Mouse (Mus musculus): Measurements from ENCODE around the gene Sprtn.

Gene Sprtn

GRCm38 (mm10) chr8:124905482-124905881, 7.8 kb downstream of the Sprtn start:
- DNase-seq: no peak

- no peak for DNase-seq
These were observed 12.2 kb downstream of the Sprtn start for GRCm38 (mm10) chr8:124909936-124910335.

DNA sequence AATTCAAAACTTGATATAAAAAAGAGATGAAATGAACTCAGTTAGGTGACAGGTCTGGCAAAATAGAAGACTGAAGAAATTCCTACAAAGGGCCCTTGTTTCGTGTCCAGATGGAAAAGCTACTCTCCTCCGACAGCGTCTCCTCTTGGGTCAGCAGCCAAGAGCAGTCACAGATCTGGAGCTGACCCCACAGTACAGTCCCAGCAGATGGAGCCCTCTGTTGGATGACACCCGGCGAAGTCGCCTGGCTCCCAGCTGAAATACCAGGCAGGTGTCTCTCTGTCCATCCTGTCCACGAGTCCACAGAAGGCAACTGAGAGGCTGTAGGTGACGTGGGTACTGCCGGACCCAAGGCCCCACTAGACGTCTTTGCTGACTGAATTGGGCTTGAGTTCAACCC, 12.7 kb downstream of the Sprtn start:
- no peak for DNase-seq

DNA sequence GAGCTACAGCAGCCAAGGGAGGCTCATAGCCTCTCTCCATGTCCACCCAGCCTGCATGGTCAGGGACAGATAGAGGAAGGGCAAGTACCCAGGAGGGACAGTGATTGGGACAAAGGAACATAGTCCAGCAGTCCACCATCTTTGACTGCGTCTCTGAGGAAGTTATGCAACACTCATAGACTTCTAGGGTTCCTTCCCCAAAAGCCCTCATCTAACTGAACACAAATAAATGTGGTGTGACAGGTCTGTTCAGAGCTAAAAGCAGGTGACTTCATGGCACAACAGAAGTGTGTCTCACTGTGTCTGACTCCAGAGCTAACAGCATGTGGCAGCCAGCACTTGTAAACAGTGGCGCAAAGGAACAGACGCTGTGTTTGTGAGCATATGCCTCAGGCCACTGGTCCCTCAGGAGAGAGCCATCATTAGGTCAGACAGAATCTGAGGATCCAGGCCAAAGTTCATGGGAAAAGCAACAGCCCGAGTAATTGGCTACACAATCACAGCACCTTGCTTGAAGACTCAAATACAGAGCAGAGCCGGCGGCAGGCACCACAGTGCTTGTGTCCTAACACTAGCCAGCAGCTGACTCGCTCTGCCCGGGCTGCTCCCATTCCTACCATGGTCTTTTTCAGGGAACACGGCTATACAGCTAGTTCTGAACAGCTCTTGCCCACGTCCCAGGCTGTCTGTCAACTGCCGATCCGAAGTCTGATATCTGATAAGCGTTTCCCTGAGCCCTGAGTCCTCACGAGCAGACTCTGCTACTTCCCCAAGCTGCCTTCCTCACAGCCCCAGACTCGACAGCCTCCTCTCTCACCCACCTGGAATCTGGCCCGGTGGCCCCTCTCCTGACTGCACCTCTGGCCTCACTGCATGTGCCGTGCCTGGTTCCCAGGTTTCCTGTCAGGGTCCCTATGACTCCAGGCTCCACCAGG, 14.5 kb downstream of the Sprtn start:
- DNase-seq: no peak

GRCm38 (mm10) chr8:124914061-124914460, 16.4 kb downstream of the Sprtn start:
- no peak for DNase-seq

GRCm38 (mm10) chr8:124917741-124918484, 20.2 kb downstream of the Sprtn start:
- DNase-seq: no peak

DNA sequence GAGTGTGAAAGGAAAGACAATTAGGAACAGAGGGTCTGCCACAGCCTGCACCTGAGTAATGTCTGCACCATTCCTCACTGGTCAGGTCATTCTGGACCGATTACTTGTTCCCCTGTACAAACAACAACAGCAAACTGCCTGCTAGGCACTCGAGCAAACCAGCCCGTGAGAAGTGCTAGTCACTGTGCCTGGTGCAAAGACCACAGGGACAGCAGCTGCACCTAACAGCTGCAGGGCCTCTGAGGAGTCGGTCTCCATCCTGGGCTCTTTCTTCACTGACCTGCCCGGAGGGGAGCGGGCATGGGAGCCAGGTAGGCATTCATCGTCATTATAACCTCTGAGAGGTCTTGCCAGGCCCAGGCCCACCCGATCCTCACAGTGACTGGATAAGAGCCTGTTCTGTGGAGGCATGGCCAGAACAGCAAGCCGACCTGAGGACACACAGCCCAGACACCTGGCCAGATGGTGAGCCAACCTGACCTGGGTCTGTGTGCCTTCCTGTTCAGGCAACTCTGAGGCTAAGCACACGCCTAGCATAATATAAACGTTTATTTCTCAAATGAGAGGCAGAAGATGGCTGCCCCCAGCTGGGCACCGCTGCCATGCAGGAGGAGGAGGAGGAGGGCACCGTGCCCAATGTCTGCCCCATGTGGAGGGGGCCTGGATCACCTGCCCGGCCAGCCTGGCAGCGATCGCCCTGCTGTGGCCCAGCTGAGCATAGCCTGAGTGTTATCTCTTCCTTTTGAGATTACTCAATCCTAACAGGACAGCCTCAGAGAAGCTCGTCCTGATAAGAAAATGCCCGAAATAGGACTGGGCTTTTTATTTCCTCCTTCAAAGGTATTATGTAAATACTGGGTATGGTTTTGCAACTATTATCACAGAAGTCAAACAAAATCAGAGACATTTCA, 23.9 kb downstream of the Sprtn start:
- DNase-seq: no peak

GRCm38 (mm10) chr8:124922490-124923089, 24.9 kb downstream of the Sprtn start:
- DNase-seq: no peak

- DNase-seq: no peak
These were observed 26.4 kb downstream of the Sprtn start for GRCm38 (mm10) chr8:124923971-124924652.

DNA sequence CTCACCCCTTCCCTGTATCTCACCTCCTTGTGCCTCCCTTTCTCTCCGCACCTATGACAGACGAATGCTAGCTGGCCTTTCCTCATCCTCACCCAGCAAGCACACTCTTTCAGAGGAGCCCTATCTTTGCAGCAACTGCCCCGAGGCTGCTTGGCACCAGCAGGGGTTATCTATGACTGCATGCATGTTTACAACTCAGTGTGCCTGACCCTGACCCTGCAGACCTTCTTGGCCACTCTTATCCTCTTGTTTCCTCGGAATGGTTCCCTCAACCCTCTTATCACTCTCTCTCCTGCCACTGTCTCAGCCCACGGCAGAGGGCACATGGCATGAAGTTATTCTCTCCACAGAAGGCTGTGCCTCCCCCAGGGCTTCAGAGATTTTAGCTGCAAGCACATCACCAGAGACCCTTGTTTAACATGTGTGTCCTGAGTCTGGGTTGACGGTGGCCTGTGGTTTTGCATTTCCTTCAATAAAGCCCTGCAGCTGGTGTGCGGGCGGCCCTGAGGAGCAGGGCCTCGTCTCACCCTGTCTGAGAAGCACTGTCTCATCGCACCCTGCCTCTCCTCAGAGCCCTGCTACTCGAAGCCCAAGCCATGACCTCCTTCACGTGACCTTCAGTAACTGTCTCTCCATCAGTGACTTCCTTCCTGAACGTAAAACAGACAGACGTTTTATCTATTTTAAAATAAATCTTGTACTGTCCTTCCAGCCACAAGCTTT, 28.0 kb downstream of the Sprtn start:
- DNase-seq: no peak

DNA sequence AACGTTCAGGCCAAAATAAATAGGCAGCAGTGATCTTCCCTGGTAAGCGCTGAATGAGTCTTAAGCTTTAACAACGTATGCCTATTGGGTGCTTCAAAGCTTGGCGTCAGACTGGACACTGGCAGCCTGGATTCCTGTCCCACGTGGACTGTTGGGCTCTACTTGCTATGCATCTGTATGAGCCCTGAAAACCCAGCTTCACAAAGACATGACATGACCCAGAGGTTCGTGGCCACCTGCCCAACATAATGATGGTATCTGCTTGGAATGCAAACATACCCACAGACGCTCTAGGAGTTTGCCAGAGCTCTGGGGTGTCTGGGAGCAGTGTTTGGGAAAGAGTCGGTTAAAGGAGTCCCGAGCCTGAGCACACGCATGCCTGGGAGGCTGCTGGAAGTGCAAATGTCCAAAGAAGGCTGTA, 28.7 kb downstream of the Sprtn start:
- DNase-seq: no peak

DNA sequence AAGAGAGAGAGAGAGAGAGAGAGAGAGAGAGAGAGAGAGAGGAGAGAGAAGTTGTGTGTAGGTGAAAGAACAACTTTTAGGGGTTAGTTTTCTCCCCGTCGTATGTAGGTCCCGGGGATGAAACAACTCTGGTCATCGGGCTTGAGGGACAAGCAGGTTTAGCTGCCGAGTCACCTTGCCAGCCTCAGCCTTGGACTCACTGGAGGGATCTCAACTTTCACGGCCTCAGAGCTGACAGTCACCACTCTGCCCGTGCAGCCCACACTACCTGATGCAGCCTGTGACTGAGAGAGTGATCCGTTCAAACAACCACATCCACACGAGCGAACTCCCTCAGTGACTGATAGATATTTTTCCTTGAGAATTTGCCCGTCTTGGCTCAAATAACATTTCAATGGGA, 31.3 kb downstream of the Sprtn start:
- DNase-seq: no peak

- no peak for DNase-seq
These were observed 32.4 kb downstream of the Sprtn start for GRCm38 (mm10) chr8:124930086-124930485.

GRCm38 (mm10) chr8:124930649-124931048, 33.0 kb downstream of the Sprtn start:
- DNase-seq: no peak

DNA sequence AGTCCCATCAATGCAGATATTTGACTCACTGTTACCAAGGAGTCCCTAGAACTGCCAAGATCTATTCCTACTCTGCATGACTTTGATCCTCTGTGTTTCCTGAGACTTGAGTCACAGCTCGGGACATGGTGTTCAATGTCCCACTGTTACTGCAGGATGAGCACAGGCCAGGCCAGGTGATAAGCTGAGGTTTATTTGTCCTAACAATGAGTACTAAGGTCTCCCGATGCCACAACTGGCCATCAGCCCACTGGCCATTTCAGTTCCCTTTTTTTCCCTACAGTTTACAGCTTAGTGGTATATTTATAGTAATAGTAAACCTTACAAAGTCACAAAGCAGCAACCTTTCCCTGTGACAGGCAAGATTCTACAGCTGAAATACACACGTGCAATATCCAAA, 34.7 kb downstream of the Sprtn start:
- DNase-seq: no peak

- no peak for DNase-seq
These were observed 37.4 kb downstream of the Sprtn start for GRCm38 (mm10) chr8:124935116-124935515.

DNA sequence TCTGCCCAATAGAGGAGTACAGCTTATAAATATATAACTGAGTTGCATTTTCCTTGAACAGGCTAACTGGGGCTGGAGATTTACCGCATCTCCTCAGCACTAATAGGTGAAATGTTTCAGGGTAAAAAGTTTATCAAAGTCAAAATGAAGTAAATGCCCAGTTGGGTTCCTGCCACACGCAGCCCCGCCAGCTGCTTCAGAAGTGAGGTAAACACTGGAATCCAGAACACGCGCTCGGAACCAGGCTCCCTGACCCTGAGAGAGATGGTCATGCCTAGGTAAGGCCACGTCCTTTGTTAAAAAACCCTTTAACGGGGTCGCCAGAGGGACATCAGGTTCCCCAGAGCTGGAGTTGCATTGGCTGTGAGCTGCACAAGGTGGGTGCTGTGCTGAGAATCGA, 39.0 kb downstream of the Sprtn start:
- no peak for DNase-seq

DNA sequence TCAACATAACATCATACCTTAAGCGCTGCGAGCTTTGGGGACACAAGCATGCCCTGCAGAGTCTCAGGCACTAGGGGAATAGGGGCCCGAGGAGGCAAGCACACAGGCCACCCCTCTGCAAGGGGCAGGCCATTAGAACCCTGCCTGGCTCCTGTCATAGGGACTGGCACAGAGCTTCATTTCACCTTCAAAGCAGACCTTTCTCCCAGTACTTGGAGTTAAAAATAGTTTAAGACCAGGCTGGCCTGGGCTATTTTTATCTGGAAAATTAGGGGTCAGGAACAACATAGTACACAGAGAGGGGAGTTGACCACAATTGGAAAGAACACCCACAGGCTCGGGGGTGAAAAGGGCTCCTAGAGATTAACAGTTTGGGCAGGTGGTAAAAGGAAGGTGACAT, 39.6 kb downstream of the Sprtn start:
- DNase-seq: no peak

- no peak for DNase-seq
These were observed 46.1 kb downstream of the Sprtn start for GRCm38 (mm10) chr8:124943801-124944200.

DNA sequence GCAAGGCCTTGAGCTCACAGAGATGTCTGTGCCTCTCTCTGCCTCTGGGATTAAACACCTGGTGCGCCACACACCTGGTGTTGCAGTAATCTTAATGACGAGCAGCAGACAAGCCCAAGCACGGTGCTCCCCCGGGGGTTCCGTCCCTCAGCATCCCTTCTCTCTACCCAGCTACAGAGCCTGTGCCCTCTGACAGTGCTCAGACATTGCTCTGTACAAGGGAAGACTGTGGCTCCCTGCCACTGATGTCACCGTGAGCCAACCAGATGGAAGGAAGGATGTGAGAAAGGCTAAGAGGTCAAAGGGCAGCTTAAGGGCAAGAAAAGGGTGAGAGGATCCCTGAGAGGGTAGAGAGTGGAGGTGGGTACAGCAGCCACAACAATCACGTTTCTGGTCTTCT, 46.7 kb downstream of the Sprtn start:
- no peak for DNase-seq
